In the genomic region with DNA sequence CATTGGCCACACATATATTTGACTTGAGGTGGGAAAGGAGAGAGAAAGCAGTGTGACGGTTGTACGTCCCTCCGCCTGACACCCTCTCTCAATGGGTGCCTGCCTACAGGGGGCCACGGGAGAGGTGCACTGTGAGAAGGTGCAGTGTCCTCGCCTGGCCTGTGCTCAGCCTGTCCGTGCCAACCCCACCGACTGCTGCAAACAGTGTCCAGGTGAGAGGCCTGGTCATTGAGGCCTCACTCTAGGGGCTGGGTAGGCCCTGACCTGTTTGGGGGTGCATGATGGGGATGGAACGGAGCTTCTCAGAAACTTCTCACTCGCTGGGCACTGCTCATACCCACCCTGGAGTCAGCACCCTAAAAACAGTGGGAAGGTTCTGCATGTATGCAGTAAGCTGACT, we compare ENCODE assay signal across 22 mouse cellular contexts. TPM values are rescaled to one million over a fixed set of nuclear protein-coding genes. Genes with fewer than 3 reads are reported as not detected.
DNase-seq lines count a peak whose midpoint lies in the region; ATAC-seq lines count a peak whose summit lies in the region.
"Had no signal": no experiment of that assay in that cellular context is flagged by ENCODE, and none has a peak within 500 bp of the region (broad histone marks: within the 10 kb centered on the region; RNA-seq: fewer than 3 reads in every experiment).

No protein-coding gene starts in this region.

- H3K4me1 ChIP-seq in megakaryocyte, embryonic 14.5 days: no peaks in the 10 kb centered on the region
- no peaks in the 10 kb centered on the region for H3K4me1 ChIP-seq in limb, embryonic 10.5 days
- H3K4me1 ChIP-seq in limb, embryonic 12.5 days (replicated peaks): no peaks in the 10 kb centered on the region
- H3K4me1 ChIP-seq: forebrain, embryonic 13.5 days; forebrain, embryonic 15.5 days had no signal

- ATAC-seq in megakaryocyte, adult 5-6 weeks (ENCODE audit: poor library complexity, severe bottlenecking): no peak
- 0 out of 2 replicates have a peak, but pooled peaks have one; percentile 9 for ATAC-seq in limb, embryonic 12.5 days (ENCODE audit: insufficient number of reproducible peaks, insufficient read depth, low FRiP score, low TSS enrichment, low read depth)
- ATAC-seq: forebrain, embryonic 13.5 days; forebrain, embryonic 15.5 days; forebrain, postnatal 0 days had no signal

- H3K9me3 ChIP-seq in megakaryocyte, embryonic 14.5 days: peaks cover 29% of the 10 kb centered on the region
- no peaks in the 10 kb centered on the region for H3K9me3 ChIP-seq in limb, embryonic 10.5 days (replicated peaks)
- H3K9me3 ChIP-seq in limb, embryonic 12.5 days: no peaks in the 10 kb centered on the region
- H3K9me3 ChIP-seq: forebrain, embryonic 13.5 days; forebrain, embryonic 15.5 days had no signal

- no peak overlapping the region for H3K27ac ChIP-seq in limb, embryonic 10.5 days
- no peak overlapping the region for H3K27ac ChIP-seq in limb, embryonic 12.5 days
- H3K27ac ChIP-seq: forebrain, embryonic 13.5 days; forebrain, embryonic 15.5 days had no signal

- H3K9ac ChIP-seq in limb, embryonic 12.5 days (replicated peaks): no peak overlapping the region
- H3K9ac ChIP-seq: forebrain, embryonic 13.5 days; forebrain, embryonic 15.5 days; forebrain, postnatal 0 days had no signal

- H3K4me2 ChIP-seq in limb, embryonic 12.5 days: no peak overlapping the region
- H3K4me2 ChIP-seq: forebrain, embryonic 13.5 days; forebrain, embryonic 15.5 days had no signal

- peak; percentile 85 for DNase-seq in heart, adult 11 months
- no peak for DNase-seq in heart, adult 8-10 months (ENCODE audit: low spot score)
- peak; percentile 25 for DNase-seq in limb, embryonic 10.5 days (ENCODE audit: low spot score)
- DNase-seq in thymus, postnatal 4 days: no peak
- DNase-seq: adrenal gland, adult 2 months; adrenal gland, postnatal 10 days; adrenal gland, postnatal 25 days; cerebellum, adult 11 months; cerebellum, adult 18-20 months; cerebellum, adult 8-10 months; cerebellum, adult 9-11 months; cerebellum, postnatal 14 days; cerebellum, postnatal 36 days; embryo, embryonic 11 days; forebrain, postnatal 0 days had no signal

- H3K36me3 ChIP-seq in megakaryocyte, embryonic 14.5 days (replicated peaks; ENCODE audit: low read length): no peaks in the 10 kb centered on the region
- H3K36me3 ChIP-seq in limb, embryonic 10.5 days: no peaks in the 10 kb centered on the region
- H3K36me3 ChIP-seq in limb, embryonic 12.5 days: peaks cover 16% of the 10 kb centered on the region; the same call in 1 of the 2 replicates
- H3K36me3 ChIP-seq: forebrain, embryonic 15.5 days had no signal

- H3K4me3 ChIP-seq in megakaryocyte, embryonic 14.5 days (replicated peaks): peak overlapping the region; percentile 2
- no peak overlapping the region for H3K4me3 ChIP-seq in limb, embryonic 10.5 days
- no peak overlapping the region for H3K4me3 ChIP-seq in limb, embryonic 12.5 days (replicated peaks)
- H3K4me3 ChIP-seq: forebrain, embryonic 13.5 days; forebrain, embryonic 15.5 days had no signal

- H3K27me3 ChIP-seq in megakaryocyte, embryonic 14.5 days (replicated peaks): peaks cover 79% of the 10 kb centered on the region
- H3K27me3 ChIP-seq in limb, embryonic 10.5 days (ENCODE audit: low read depth, poor library complexity, severe bottlenecking): peaks cover 36% of the 10 kb centered on the region
- H3K27me3 ChIP-seq in limb, embryonic 12.5 days: peaks cover 31% of the 10 kb centered on the region

- WGBS in limb, embryonic 10.5 days: 88% methylated on average over 9 of the region's 9 CpGs
- WGBS in limb, embryonic 12.5 days: 94% methylated on average over 9 of the region's 9 CpGs

RNA-seq across cellular contexts. Expression of gene Thpo, which starts 5.5 kb away (rescaled TPM):
- total RNA-seq in heart, adult 8-10 months (2022): under 1 TPM in 3 of 4 experiments, not detected in 1; 0.27 to 0.31 (median 0.28) TPM
- polyA plus RNA-seq in megakaryocyte, embryonic 14.5 days (2012; ENCODE audit: insufficient read depth, low replicate concordance): not detected in 2 replicates
- not detected in 2 replicates for total RNA-seq in megakaryocyte, adult 5-6 weeks (2015)
- not detected in 2 replicates for total RNA-seq in megakaryocyte, adult 5-6 weeks (2017)
- 0.21 and 0.54 TPM in 2 replicates for polyA plus RNA-seq in limb, embryonic 10.5 days (2016; fragmentation: Nextera tagmentation; extraction: Ambion mirVana)
- polyA plus RNA-seq in limb, embryonic 12.5 days (2016; fragmentation: Nextera tagmentation; extraction: Ambion mirVana): 0.48 and 0.56 TPM in 2 replicates
- total RNA-seq: common myeloid progenitor, adult 5-6 weeks; MEL had no signal

RNA-seq across cellular contexts. Expression of gene Chrd, which starts 6.9 kb away (rescaled TPM):
- 1 to 10 TPM; 1.4 to 3.3 (median 2.9) TPM for total RNA-seq in heart, adult 8-10 months (2022)
- polyA plus RNA-seq in megakaryocyte, embryonic 14.5 days (2012; ENCODE audit: insufficient read depth, low replicate concordance): not detected in 2 replicates
- total RNA-seq in megakaryocyte, adult 5-6 weeks (2015): not detected in 2 replicates
- not detected in 2 replicates for total RNA-seq in megakaryocyte, adult 5-6 weeks (2017)
- 0.41 and 1.6 TPM in 2 replicates for polyA plus RNA-seq in limb, embryonic 10.5 days (2016; fragmentation: Nextera tagmentation; extraction: Ambion mirVana)
- polyA plus RNA-seq in limb, embryonic 12.5 days (2016; fragmentation: Nextera tagmentation; extraction: Ambion mirVana): 5.0 and 5.1 TPM in 2 replicates
- total RNA-seq: common myeloid progenitor, adult 5-6 weeks; MEL had no signal

RNA-seq across cellular contexts. Expression of gene Clcn2, which starts 22.3 kb away (rescaled TPM):
- total RNA-seq in heart, adult 8-10 months (2022): 1 to 10 TPM; 1.5 to 3.3 (median 2.1) TPM
- 2.1 TPM in 1 of 2 replicates, not detected in the other for polyA plus RNA-seq in megakaryocyte, embryonic 14.5 days (2012; ENCODE audit: insufficient read depth, low replicate concordance)
- 0.49 and 0.84 TPM in 2 replicates for total RNA-seq in megakaryocyte, adult 5-6 weeks (2015)
- 1.3 and 1.4 TPM in 2 replicates for total RNA-seq in megakaryocyte, adult 5-6 weeks (2017)
- polyA plus RNA-seq in limb, embryonic 10.5 days (2016; fragmentation: Nextera tagmentation; extraction: Ambion mirVana): 14.1 and 18.5 TPM in 2 replicates
- 31.1 and 31.9 TPM in 2 replicates for polyA plus RNA-seq in limb, embryonic 12.5 days (2016; fragmentation: Nextera tagmentation; extraction: Ambion mirVana)

RNA-seq across cellular contexts. Expression of gene Polr2h, which starts 22.4 kb away (rescaled TPM):
- 10 to 100 TPM in 1 of 4 experiments, 1 to 10 TPM in 3; 7.8 to 11.2 (median 9.1) TPM for total RNA-seq in heart, adult 8-10 months (2022)
- polyA plus RNA-seq in megakaryocyte, embryonic 14.5 days (2012; ENCODE audit: insufficient read depth, low replicate concordance): 2.9 TPM in 1 of 2 replicates, not detected in the other
- 34.7 and 36.7 TPM in 2 replicates for total RNA-seq in megakaryocyte, adult 5-6 weeks (2015)
- total RNA-seq in megakaryocyte, adult 5-6 weeks (2017): 27.8 and 29.2 TPM in 2 replicates
- polyA plus RNA-seq in limb, embryonic 10.5 days (2016; fragmentation: Nextera tagmentation; extraction: Ambion mirVana): 148 and 173 TPM in 2 replicates
- 114 and 118 TPM in 2 replicates for polyA plus RNA-seq in limb, embryonic 12.5 days (2016; fragmentation: Nextera tagmentation; extraction: Ambion mirVana)

RNA-seq across cellular contexts. Expression of gene Fam131a, which starts 46.8 kb away (rescaled TPM):
- total RNA-seq in heart, adult 8-10 months (2022): 10 to 100 TPM; 26.2 to 47.4 (median 33.0) TPM
- 7.9 and 8.6 TPM in 2 replicates for polyA plus RNA-seq in megakaryocyte, embryonic 14.5 days (2012; ENCODE audit: insufficient read depth, low replicate concordance)
- 0.09 and 0.33 TPM in 2 replicates for total RNA-seq in megakaryocyte, adult 5-6 weeks (2015)
- 0.16 and 0.55 TPM in 2 replicates for total RNA-seq in megakaryocyte, adult 5-6 weeks (2017)
- 2.7 and 3.8 TPM in 2 replicates for polyA plus RNA-seq in limb, embryonic 10.5 days (2016; fragmentation: Nextera tagmentation; extraction: Ambion mirVana)
- 5.3 and 7.4 TPM in 2 replicates for polyA plus RNA-seq in limb, embryonic 12.5 days (2016; fragmentation: Nextera tagmentation; extraction: Ambion mirVana)
- total RNA-seq: common myeloid progenitor, adult 5-6 weeks; MEL had no signal

Comparison
In these comparisons a context has a peak if more than half of its experiments do, and no peak if none do; other contexts are left out.
1. DNase-seq: peak in heart, adult 11 months (single experiment) and limb, embryonic 10.5 days (single experiment); none in heart, adult 8-10 months (single experiment) and thymus, postnatal 4 days (single experiment).